Mouse (Mus musculus) embryonic facial prominence, embryonic 15.5 days (tissue): Measurements from ENCODE around the gene Stk32c. TPM values are rescaled to one million over a fixed set of nuclear protein-coding genes. Genes with fewer than 3 reads are reported as not detected.

Source experiments
- ATAC-seq: fragments of 200-750 bp; cut with Nextera tagmentation; 2 replicates; pipeline ENCODE4 v1.8.0; 2017; ENCODE audit warnings: low read depth, moderate TSS enrichment; ENCODE audit not compliant: insufficient number of reproducible peaks, low FRiP score, low TSS enrichment
- H3K27ac ChIP-seq: fragments of 300-500 bp; sonication (generic); replicated peaks from 2 replicates; pipeline ENCODE4 v1.5.1; 2015; ENCODE audit warnings: mild to moderate bottlenecking, inconsistent platforms
- H3K27me3 ChIP-seq: fragments of 300-500 bp; sonication (generic); 2 replicates; pipeline ENCODE4 v1.6.1; 2015; ENCODE audit warnings: inconsistent platforms
- H3K36me3 ChIP-seq: fragments of 300-500 bp; sonication (generic); 2 replicates; pipeline ENCODE4 v1.6.1; 2015; ENCODE audit warnings: mild to moderate bottlenecking, inconsistent platforms
- H3K4me1 ChIP-seq: fragments of 300-500 bp; sonication (generic); 2 replicates; pipeline ENCODE4 v1.6.1; 2015; ENCODE audit warnings: inconsistent platforms
- H3K4me2 ChIP-seq: fragments of 300-500 bp; sonication (generic); replicated peaks from 2 replicates; pipeline ENCODE4 v1.6.1; 2015; ENCODE audit warnings: mild to moderate bottlenecking, inconsistent platforms
- H3K4me3 ChIP-seq: fragments of 300-500 bp; sonication (generic); replicated peaks from 2 replicates; pipeline ENCODE4 v1.5.1; 2015; ENCODE audit warnings: mild to moderate bottlenecking, inconsistent platforms
- H3K9ac ChIP-seq: fragments of 300-500 bp; sonication (generic); 2 replicates; pipeline ENCODE4 v1.6.1; 2015; ENCODE audit warnings: inconsistent platforms
- H3K9me3 ChIP-seq: fragments of 300-500 bp; sonication (generic); replicated peaks from 2 replicates; pipeline ENCODE4 v1.6.1; 2016; ENCODE audit warnings: inconsistent platforms
- WGBS: fragments of 180-500 bp; shearing (Covaris S2); methylation state at CpG from one replicate; pipeline ENCODE4 v1.1.7; 2015; 5-methylcytosine and 5-hydroxymethylcytosine counted together
- polyA plus RNA-seq: library from polyadenylated mRNA; unstranded; fragments of >200 nt; fragmentation: Nextera tagmentation; extraction: Ambion mirVana; gene quantifications from 2 replicates; pipeline ENCODE4 v1.2.1, GENCODE M21; 2015

Gene Stk32c
- polyA plus RNA-seq, 1 experiment from 2014 or later: 0.12 TPM

DNA sequence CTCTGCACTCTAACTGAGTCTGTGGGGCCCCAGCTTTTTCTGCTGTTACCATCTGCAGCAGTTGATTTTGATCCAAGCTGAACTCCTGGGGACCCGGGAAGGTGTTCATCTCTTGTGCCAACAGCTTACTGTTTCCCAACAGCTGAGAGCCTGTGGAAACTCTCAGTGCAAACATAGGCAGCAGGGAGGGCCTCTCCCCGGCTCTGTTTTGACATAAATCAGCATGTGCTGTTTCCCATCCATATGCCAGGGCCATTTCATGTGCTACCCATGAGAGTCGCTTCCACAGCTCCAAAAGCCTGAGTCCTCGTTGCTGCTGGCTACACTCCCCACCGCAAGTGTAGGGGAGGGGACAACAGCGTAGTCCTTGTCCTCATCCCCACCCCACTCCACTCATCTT, 134.9 kb downstream of the Stk32c start:
- no peak overlapping the region for H3K4me2 ChIP-seq
- no peak overlapping the region for H3K27ac ChIP-seq
- peaks cover 18% of the 10 kb centered on the region; the same call in 1 of the 2 replicates for H3K4me1 ChIP-seq
- H3K27me3 ChIP-seq: peaks cover 2% of the 10 kb centered on the region; the same call in 1 of the 2 replicates
- no peak overlapping the region for H3K9ac ChIP-seq
- no peaks in the 10 kb centered on the region for H3K9me3 ChIP-seq
- no peaks in the 10 kb centered on the region for H3K36me3 ChIP-seq
- ATAC-seq: no peak
- H3K4me3 ChIP-seq: no peak overlapping the region
- WGBS: 50% methylated on average over 6 of the region's 6 CpGs

- no peak overlapping the region for H3K9ac ChIP-seq
- peak; percentile 16; the same call in 1 of the 2 replicates for ATAC-seq
- peaks cover 18% of the 10 kb centered on the region; the same call in 1 of the 2 replicates for H3K4me1 ChIP-seq
- no peak overlapping the region for H3K27ac ChIP-seq
- H3K4me3 ChIP-seq: no peak overlapping the region
- no peak overlapping the region for H3K4me2 ChIP-seq
- WGBS: 23% methylated on average over 7 of the region's 7 CpGs
- no peaks in the 10 kb centered on the region for H3K36me3 ChIP-seq
- 0 out of 2 replicates have a peak, but pooled peaks cover 2% of the 10 kb centered on the region for H3K27me3 ChIP-seq
- no peaks in the 10 kb centered on the region for H3K9me3 ChIP-seq
Observed at GRCm38 (mm10) chr7:139077283-139077682, 135.8 kb downstream of the Stk32c start.

DNA sequence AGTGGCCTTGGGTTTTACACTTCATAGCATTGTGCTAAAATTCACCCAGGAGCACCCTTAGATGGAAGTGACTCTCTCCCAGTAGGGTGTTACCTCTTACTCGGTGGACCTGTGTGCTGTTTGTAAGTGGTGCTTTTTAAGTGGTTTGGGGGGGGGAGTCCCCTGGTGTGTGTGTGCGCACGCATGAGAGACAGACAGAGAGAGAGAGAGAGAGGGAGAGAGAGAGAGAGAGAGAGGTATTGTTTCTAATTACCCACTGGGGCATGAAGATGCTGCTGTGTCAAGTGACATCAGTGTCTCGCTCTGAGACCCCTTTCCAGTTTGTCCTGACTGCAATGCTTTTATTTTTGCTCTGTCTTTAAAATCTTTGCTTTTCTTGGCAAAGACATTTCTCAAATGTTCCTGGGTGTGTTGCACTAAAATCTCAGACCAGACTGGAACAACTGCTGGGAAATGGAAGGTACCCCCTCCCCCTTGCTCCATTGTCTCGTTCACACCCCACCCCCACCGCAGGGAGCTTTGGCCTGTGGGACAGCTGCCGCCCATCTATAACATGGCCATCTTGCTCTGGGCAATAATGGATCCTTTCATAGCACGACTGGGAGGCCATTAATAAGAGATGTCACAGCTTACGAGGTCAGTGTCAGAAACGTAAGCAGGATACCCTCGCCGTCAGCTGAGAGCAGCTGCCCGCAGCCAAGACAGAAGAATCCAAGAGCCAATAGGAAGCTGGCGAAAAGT, 137.9 kb downstream of the Stk32c start:
- 37% methylated on average over 14 of the region's 14 CpGs for WGBS
- H3K9me3 ChIP-seq: no peaks in the 10 kb centered on the region
- H3K9ac ChIP-seq: no peak overlapping the region
- H3K4me2 ChIP-seq: no peak overlapping the region
- no peak for ATAC-seq
- H3K27me3 ChIP-seq: 0 out of 2 replicates have a peak, but pooled peaks cover 2% of the 10 kb centered on the region
- no peaks in the 10 kb centered on the region for H3K36me3 ChIP-seq
- H3K4me3 ChIP-seq: no peak overlapping the region
- H3K27ac ChIP-seq: no peak overlapping the region
- H3K4me1 ChIP-seq: peaks cover 18% of the 10 kb centered on the region; the same call in 1 of the 2 replicates

GRCm38 (mm10) chr7:139074189-139074588, 138.9 kb downstream of the Stk32c start:
- Histone ChIP-seq H3K4me2 (no peak overlapping the region), H3K36me3 (no peaks in the 10 kb centered on the region), H3K4me3 (no peak overlapping the region), H3K27me3 (0 out of 2 replicates have a peak, but pooled peaks cover 2% of the 10 kb centered on the region), H3K4me1 (peaks cover 18% of the 10 kb centered on the region; the same call in 1 of the 2 replicates), H3K27ac (no peak overlapping the region), H3K9me3 (no peaks in the 10 kb centered on the region), H3K9ac (no peak overlapping the region)
- ATAC-seq: no peak
- 49% methylated on average over 6 of the region's 6 CpGs for WGBS

GRCm38 (mm10) chr7:139068182-139068623, 144.9 kb downstream of the Stk32c start:
- Histone ChIP-seq H3K36me3 (no peaks in the 10 kb centered on the region), H3K9me3 (no peaks in the 10 kb centered on the region), H3K4me2 (no peak overlapping the region), H3K4me3 (no peak overlapping the region), H3K4me1 (no peaks in the 10 kb centered on the region), H3K27ac (no peak overlapping the region), H3K27me3 (no peaks in the 10 kb centered on the region), H3K9ac (no peak overlapping the region)
- 0% methylated on average over 2 of the region's 2 CpGs for WGBS
- no peak for ATAC-seq

DNA sequence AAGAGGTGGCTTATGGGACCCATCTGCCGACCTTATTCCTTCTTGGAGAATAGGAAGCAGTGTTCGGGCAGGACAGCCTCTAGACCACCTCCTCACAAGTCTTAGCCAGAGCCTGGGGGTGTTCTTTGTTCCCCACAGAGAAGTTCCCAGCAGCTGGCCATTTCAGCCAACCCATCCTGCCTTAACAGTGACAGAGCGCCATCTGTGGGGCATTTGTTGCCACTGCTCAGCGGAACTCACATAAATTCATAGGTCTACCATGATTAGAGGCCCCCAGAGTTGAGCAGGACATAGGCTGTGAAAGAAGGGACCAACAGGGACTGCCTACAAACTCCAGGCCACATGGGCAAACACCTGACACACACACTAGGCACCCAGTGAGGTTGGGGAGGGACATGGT, 149.7 kb downstream of the Stk32c start:
- Histone ChIP-seq H3K27me3 (no peaks in the 10 kb centered on the region; the same call in 1 of the 2 replicates), H3K9ac (no peak overlapping the region), H3K4me1 (no peaks in the 10 kb centered on the region), H3K27ac (no peak overlapping the region), H3K4me2 (no peak overlapping the region), H3K4me3 (no peak overlapping the region), H3K36me3 (no peaks in the 10 kb centered on the region), H3K9me3 (no peaks in the 10 kb centered on the region)
- 47% methylated on average over 4 of the region's 4 CpGs for WGBS
- ATAC-seq: no peak

Other genes with a start within 250 kb of the Stk32c start
- 19.1 and 21.1 TPM in 2 replicates for gene Dpysl4, start 127.3 kb downstream of the Stk32c start, polyA plus RNA-seq
- gene Lrrc27, start 319 bp downstream of the Stk32c start, polyA plus RNA-seq: 1.9 and 3.0 TPM in 2 replicates
- gene Pwwp2b, start 35.2 kb upstream of the Stk32c start, polyA plus RNA-seq: 16.1 and 18.9 TPM in 2 replicates
- gene Inpp5a, start 175.8 kb upstream of the Stk32c start, polyA plus RNA-seq: 30.5 and 31.5 TPM in 2 replicates